Mouse (Mus musculus): ENCODE measurements at regions not wholly inside any gene's neighbourhood (a gene's known extent, or its start where the extent isn't known, plus 50 kb on each side); places are given as distances from the start of the nearest gene placed in this dataset.
"Not testable (repeated sequence)": the region's sequence is repeated elsewhere in the genome, so short reads cannot be mapped to it uniquely, and the experiment has no call there.

- DNase-seq (ENCODE audit: low spot score) = no peak
Measured at GRCm38 (mm10) chr15:42073486-42073885, 1939.3 kb downstream of the 9330182O14Rik start.

GRCm38 (mm10) chr15:42082436-42082835 is 1948.3 kb downstream of the 9330182O14Rik start:
- no peak for DNase-seq (ENCODE audit: low spot score)

GRCm38 (mm10) chr15:42100730-42101129 is 1966.6 kb downstream of the 9330182O14Rik start:
- DNase-seq (ENCODE audit: low spot score) = no peak

DNA sequence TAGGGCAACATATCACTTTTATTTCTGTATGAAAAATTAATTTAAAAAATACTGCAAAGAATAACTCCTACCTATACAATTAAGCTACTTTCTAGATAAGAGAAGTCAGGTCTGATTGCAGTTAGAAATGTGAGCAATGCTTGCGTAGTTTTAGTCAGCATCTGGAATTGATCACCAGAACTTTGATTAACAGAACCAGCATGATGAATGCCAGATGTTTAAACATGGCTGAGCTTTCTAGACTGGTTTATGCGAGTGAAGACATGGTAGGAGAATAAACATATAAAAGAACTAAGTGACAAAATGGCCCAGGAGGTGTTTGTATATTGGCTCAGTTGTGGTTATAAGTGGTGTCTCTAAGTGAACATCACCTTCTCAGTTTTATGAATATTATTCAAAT is 1970.7 kb downstream of the 9330182O14Rik start:
- no peak for DNase-seq (ENCODE audit: low spot score)

DNA sequence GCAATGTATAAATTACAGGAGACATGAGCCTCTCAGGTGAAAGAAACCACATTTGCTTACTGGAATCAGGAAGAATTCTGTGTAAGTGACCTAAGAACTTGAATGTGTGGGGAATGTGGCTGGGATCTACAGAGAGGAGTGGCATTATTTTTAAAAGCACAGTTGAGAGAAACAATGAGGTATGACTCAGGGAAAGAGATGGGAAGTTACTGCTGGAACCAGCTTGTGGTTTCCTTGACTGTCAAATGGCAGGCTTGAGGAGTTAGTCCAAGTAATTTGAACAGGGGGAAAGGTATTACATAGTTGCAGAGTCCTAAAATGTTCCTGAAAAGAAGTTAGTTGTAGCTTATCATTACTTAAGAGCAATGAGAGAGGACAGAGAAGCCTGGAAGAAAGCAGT is 1972.9 kb downstream of the 9330182O14Rik start:
- no peak for DNase-seq (ENCODE audit: low spot score)

GRCm38 (mm10) chr15:42111811-42112210 is 1977.6 kb downstream of the 9330182O14Rik start:
- DNase-seq (ENCODE audit: low spot score) = no peak

DNA sequence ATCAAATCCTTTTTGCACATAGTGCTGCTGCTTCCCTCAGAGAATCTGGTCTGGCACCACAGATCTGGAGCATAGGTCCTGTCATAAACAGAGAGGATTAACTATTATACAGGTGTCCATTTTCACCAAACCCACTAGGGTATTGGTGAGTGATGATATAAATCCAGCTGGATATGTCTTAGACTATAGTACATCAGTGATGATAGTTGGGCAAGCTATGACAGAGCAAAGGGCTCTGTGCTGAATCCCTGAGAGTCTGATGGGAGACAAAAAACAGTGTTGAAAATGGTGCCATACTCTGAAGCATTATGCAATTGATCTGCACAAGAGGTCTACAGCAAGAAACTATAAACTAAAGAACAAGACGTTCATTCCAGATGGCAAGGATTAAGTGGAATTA is 1993.3 kb downstream of the 9330182O14Rik start:
- no peak for DNase-seq (ENCODE audit: low spot score)

DNA sequence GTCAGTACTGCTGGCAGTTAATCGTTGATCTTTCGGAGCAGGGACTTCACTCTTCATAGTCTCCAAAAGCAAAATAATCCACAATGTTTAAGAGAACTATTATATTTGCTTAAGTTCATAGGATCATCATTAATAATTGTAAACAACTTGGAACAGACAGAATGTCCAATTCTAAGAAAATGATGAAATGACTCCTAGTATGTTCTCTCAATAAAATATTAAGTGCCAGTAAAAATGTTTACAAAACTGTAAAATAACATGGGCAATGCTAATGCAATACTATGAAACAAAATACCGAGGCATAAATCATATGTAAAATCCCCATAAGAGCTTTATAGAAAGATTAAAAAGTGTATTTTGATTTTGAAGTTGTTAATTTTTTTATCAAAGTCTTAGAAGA is 1994.8 kb downstream of the 9330182O14Rik start:
- DNase-seq (ENCODE audit: low spot score) = no peak

- no peak for DNase-seq (ENCODE audit: low spot score)
Measured at GRCm38 (mm10) chr15:42166546-42166945, 2032.4 kb downstream of the 9330182O14Rik start.

GRCm38 (mm10) chr15:42177766-42178165 is 2043.6 kb downstream of the 9330182O14Rik start:
- not testable (repeated sequence) for DNase-seq (ENCODE audit: low spot score)

DNA sequence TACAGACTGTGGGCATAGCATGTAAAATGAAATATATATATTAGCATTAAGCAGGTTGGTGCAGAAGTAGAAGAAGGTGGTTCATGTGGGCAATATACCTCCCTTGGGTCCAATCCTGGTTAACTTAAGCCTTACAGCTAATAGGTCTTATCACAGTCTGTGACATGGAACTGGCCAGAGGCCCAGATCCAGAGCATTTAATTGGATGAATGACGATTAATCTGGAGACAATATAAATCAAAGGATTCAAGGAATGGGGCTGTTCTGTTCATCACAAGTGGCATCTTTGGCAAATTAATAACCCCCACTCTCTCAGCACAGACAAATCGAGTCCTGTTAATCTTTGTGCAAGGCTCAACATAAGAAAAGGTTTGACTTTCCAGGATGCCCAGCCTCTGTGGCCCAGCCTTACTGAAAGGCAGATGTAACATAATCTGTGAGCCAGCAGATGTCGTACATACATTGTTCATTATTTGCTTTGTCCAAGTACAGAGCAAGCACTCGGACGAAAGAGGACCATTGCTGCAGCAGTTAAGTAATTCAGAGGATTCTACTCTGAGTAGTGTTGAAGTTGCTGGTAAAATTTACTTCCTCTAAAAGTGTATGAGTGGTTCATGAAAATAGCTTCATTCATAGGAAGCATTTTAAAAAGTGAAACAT is 2073.2 kb downstream of the 9330182O14Rik start:
- no peak for DNase-seq (ENCODE audit: low spot score)

DNA sequence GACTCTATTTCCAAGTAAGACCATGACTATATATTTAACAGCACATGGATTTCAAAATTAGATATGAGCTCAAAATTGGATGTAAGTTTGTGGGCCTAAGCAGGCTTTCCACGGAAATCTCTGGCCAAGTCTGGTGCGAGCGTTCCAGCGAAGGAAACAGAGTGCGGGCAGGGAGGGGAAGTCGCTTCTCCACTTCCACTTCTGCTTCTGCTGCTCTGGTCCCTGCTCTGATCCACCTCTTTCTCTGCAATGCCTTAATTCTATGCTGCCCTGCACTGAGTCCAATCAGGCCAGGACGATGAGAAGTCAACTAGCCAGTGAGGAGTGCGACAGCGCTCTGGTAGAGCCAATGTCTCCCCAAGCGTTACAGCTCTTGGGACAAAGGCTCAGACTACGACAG is 2085.3 kb downstream of the 9330182O14Rik start:
- DNase-seq (ENCODE audit: low spot score) = no peak

- DNase-seq (ENCODE audit: low spot score) = no peak
Measured at GRCm38 (mm10) chr15:42220005-42220404, 2085.8 kb downstream of the 9330182O14Rik start.

GRCm38 (mm10) chr15:42225006-42225405 is 2090.8 kb downstream of the 9330182O14Rik start:
- no peak for DNase-seq (ENCODE audit: low spot score)

DNA sequence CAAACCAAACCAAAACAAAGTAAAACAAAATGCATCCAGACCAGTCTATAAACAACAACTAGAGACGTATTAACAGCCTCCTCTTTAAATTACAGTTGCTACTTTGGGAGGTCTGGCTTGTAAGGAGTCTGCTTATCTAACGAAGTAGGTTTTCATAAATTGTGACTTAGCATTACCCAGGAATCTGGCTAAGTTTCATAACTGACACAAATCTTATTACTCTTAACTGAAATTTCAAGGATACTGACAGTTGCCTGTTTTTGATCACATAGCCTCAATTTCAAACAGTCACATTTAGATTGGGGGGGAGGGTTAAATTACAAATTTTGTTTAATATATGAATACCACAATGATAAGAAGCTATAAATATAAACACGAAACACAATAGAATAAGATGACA is 2097.5 kb downstream of the 9330182O14Rik start:
- DNase-seq (ENCODE audit: low spot score) = no peak

DNA sequence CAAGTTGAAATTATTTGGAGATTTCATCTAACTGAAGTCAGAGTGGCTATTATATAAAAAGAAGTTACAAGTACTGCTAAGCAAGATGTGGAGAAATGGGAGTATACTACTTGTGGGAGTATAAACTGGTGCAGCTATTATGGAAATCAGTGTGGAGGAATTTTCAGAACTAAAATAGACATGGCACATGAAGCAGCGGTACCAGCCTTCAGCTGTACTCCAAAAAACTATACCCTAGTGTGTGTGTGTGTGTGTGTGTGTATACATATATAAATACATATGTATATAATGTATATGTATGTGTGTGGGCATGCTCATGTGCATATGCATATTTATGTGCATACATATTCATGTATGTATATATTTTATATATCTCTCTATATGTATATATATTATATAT is 2112.6 kb downstream of the 9330182O14Rik start:
- DNase-seq (ENCODE audit: low spot score) = no peak

GRCm38 (mm10) chr15:42252730-42253330 is 2118.7 kb downstream of the 9330182O14Rik start:
- no peak for DNase-seq (ENCODE audit: low spot score)

DNA sequence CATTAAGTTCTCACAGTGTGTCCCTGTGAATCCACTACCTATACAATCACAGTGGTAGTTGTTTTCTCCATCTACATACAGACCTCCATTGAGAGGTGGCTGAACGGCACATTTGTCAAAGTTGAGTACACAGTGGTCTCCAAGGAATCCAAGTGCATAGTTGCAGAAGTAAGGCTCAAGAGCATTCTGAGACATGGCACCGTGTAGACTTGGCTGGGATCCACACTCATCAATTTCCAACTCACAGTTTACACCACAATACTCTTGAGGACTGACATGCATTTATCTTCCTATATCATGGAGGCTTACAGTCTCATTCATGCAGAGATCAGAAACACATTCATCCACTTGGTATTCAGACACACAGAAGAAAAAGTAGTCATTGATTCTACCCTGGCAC is 2122.2 kb downstream of the 9330182O14Rik start:
- DNase-seq (ENCODE audit: low spot score) = no peak

DNA sequence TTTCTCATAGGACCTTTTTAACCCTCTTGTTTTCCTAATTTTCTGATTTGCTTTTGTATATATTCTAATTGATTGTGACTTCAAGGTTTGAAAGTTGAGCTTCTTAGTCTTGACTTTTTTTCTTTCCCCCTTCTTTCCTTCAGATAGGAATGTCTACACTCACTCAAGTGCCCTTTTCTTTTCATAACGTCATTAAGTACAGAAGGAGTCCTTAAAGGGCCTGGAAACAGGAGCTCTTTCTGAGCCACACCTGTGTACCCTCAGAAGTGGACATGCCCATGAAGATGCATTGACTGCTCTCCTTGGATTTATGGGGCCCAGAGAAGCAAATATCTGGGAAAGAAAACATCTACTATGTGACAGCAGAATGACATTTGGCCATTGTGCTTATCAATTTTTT is 2141.0 kb downstream of the 9330182O14Rik start:
- no peak for DNase-seq (ENCODE audit: low spot score)

DNA sequence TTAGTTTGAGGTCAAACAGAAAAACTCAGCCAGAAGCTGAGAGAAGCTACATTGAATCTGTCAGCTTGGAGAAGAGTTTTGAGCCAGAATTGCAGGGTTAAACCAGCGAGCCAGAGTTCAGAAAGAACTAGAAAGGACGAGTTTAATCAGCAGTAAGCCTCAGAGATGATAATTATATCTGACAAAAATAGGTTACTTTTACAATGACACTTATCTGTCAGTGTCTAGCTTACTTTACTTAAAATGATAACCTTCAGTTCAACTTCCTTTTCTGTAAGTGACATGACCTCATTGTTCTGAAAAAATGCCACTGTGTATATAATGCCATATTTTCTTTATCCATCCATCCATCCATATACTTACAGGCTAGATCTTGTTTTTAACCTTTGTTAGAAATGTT is 2143.1 kb downstream of the 9330182O14Rik start:
- no peak for DNase-seq (ENCODE audit: low spot score)

DNA sequence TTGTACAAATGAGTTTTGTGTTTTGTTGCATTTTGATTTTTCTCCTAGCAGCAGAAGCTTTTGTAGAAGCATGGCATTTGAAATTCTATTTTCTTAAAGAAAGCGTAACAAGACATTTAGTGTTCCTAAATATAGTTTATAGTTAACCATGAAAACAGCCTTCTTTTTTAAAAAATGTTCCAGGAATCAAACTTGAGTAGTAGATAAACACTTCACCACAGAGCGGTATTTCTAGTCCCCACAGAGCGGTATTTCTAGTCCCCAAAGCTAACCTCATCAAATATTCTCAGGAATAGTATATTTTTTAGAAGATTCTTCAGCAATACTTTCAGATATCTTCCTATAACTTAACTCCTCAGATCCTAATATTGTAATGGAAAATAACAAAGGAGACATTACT is 2146.6 kb downstream of the 9330182O14Rik start:
- DNase-seq (ENCODE audit: low spot score) = no peak

GRCm38 (mm10) chr15:42296406-42296805 is 2162.2 kb downstream of the 9330182O14Rik start:
- DNase-seq (ENCODE audit: low spot score) = no peak

DNA sequence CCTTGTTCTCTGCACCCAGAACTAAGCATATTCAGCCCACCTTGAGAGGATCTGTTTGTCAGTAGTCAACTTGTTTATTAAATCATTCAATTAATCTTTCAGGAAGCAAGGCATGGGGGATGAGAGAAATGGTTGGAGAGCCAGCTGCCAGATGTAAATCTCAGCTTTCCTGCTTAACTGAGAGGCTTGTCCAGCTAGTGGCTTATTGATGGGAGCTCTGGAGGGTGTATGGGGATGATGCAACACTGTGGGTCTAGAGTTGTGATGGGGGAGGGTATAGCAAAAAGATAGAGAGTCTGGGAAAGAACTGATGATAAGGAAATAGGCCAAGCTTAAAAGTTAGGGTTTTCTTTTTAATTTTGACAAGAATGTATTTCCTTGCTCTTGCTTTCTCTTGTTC is 2163.3 kb downstream of the 9330182O14Rik start:
- DNase-seq (ENCODE audit: low spot score) = no peak

DNA sequence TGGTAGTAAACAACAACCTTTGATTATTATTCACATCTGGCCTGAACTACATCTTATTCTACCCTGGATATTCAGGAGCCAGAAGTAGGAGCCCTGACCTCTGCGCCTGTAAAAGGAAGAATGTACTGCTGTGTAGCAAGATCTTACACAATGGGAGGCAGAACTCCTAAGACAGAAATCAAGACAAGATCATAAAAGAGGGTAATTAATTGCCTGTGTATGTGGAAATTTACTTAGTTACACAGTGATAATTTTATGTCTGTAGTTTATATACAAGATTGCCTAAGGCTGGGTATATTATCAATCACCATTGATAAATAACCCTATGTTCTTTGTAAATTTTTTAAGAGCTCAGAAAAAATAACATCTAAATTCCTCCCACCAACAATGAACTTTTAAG is 2167.8 kb downstream of the 9330182O14Rik start:
- no peak for DNase-seq (ENCODE audit: low spot score)
